Mouse (Mus musculus): ENCODE measurements around the gene F8. TPM values are rescaled to one million over a fixed set of nuclear protein-coding genes. Genes with fewer than 3 reads are reported as not detected.

Gene F8
- total and polyA plus RNA-seq, 2 experiments from 2014 or later = 1.4 to 4.4 TPM

GRCm38 (mm10) chrX:75125606-75126005, 256.8 kb downstream of the F8 start:
- ATAC-seq = no peak
- no peaks in the 10 kb centered on the region for H3K27me3 ChIP-seq (ENCODE audit: insufficient read depth, low read length)
- H3K9me3 ChIP-seq (ENCODE audit: low read length) = no peaks in the 10 kb centered on the region
- no peak overlapping the region for H3K4me2 ChIP-seq (ENCODE audit: low read depth, low read length)
- H3K4me3 ChIP-seq (ENCODE audit: low read length) = no peak overlapping the region
- TF ChIP-seq CTCF (IDR thresholded peaks at IDR 0.05; ENCODE audit: low read depth) = no peak
- H3K27ac ChIP-seq = no peak overlapping the region
- H3K36me3 ChIP-seq (ENCODE audit: insufficient read depth, low read length) = no peaks in the 10 kb centered on the region
- H3K4me1 ChIP-seq (ENCODE audit: insufficient read depth, low read length) = no peaks in the 10 kb centered on the region
- DNase-seq (ENCODE audit: low spot score) = no peak
- no peak overlapping the region for H3K9ac ChIP-seq (replicated peaks; ENCODE audit: low read length)
- 86% methylated on average over 3 of the region's 3 CpGs for WGBS

Other genes with a start within 250 kb of the F8 start
- not detected in 2 replicates for gene Smim9, start 218.8 kb downstream of the F8 start, total RNA-seq (2014; rRNA removed)
- not detected in 2 replicates for gene Smim9, start 218.8 kb downstream of the F8 start, polyA plus RNA-seq (2015; fragmentation: Nextera tagmentation; extraction: Ambion mirVana)
- gene Fundc2, start 216 bp downstream of the F8 start, total RNA-seq (2014; rRNA removed) = 22.1 and 23.0 TPM in 2 replicates
- gene Fundc2, start 216 bp downstream of the F8 start, polyA plus RNA-seq (2015; fragmentation: Nextera tagmentation; extraction: Ambion mirVana) = 34.2 and 36.4 TPM in 2 replicates
- gene Cmc4, start 34.0 kb upstream of the F8 start, total RNA-seq (2014; rRNA removed) = 3.5 and 5.6 TPM in 2 replicates
- 25.7 and 28.2 TPM in 2 replicates for gene Cmc4, start 34.0 kb upstream of the F8 start, polyA plus RNA-seq (2015; fragmentation: Nextera tagmentation; extraction: Ambion mirVana)
- 4.6 and 6.8 TPM in 2 replicates for gene Mtcp1, start 34.0 kb upstream of the F8 start, total RNA-seq (2014; rRNA removed)
- 3.6 and 4.1 TPM in 2 replicates for gene Mtcp1, start 34.0 kb upstream of the F8 start, polyA plus RNA-seq (2015; fragmentation: Nextera tagmentation; extraction: Ambion mirVana)
- gene Brcc3, start 34.0 kb upstream of the F8 start, total RNA-seq (2014; rRNA removed) = 11.2 and 22.1 TPM in 2 replicates
- 35.1 and 42.2 TPM in 2 replicates for gene Brcc3, start 34.0 kb upstream of the F8 start, polyA plus RNA-seq (2015; fragmentation: Nextera tagmentation; extraction: Ambion mirVana)
- 56.9 and 86.6 TPM in 2 replicates for gene Vbp1, start 131.7 kb upstream of the F8 start, total RNA-seq (2014; rRNA removed)
- gene Vbp1, start 131.7 kb upstream of the F8 start, polyA plus RNA-seq (2015; fragmentation: Nextera tagmentation; extraction: Ambion mirVana) = 278 and 281 TPM in 2 replicates
- 24.6 and 27.3 TPM in 2 replicates for gene Rab39b, start 195.6 kb upstream of the F8 start, total RNA-seq (2014; rRNA removed)
- 23.2 and 23.6 TPM in 2 replicates for gene Rab39b, start 195.6 kb upstream of the F8 start, polyA plus RNA-seq (2015; fragmentation: Nextera tagmentation; extraction: Ambion mirVana)

Measured in hindbrain, postnatal 0 days (tissue).